Mouse (Mus musculus) spleen, postnatal 36 days (tissue): Measurements from ENCODE around the gene Prim2.
A peak's percentile ranks its signal among the peaks of the same experiment; 100 is the strongest.

Source experiments
- DNase-seq, 2 experiments: peaks; one replicate each; pipeline ENCODE4 v3.0.0; 2022; ENCODE audit warnings: low spot score in 2 of 2, mixed read lengths in 1 of 2

Gene Prim2

DNA sequence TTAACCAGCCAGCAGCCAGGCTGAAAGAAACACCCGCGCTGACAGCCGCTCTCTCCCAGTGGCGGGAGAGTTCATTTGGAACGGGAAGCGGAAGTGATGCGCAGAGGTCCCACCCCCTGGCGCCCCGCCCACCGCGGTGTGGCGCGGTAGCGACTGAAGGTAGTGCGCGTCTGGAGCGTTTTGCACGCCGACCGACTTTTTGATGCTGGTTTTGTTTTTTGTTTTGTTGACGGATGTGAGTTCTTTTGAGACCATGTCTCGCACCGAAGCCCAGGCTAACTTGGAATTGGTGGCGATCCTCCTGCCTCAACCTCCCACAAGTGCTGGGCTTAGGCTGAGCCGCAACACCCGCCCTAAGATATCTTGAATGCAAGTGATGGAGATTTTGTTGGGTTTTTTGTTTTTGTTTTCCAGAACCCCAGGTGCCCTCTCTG, at the start of gene Prim2:
TSS of gene Prim2 (minus strand) at position 88 of the 434 bp plus-strand sequence.
- DNase-seq = peak; percentile 81 to 86

DNA sequence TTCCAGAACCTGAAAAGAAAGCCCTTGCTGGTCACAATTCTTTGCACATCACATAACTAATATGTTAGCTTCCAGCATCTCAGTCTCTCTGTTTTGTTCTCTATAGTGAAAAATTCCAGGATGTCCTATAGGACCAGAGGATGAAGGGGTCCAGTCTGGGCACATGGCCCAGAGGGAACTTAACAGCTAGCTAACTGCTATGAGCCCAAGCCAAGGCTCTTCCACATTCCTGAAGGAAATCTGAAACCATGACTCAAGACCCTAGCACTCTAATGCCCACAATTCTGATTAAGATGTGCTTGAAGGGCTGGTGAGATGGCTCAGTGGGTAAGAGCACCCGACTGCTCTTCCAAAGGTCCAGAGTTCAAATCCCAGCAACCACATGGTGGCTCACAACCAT, 48.0 kb upstream of the Prim2 start:
- no peak for DNase-seq

DNA sequence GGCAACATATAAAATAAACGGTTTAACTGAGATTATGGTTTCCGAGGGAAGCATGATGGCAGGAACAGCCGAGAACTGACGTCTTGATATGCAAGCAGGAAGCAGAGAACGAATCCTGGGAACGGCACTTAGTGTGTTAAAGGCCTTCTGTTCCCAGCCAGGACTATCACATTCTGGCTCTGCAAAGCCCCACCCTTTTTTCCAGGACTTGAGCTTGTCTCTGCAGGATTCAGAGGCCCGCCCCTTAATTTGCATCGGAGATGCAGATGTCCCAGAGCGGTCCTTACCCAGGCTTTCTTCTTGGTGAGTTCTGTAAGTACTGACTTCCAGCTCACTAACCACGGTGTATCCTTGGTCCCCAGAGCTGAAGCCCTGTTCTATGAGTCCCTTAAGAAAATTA, 45.2 kb upstream of the Prim2 start:
- DNase-seq = no peak

DNA sequence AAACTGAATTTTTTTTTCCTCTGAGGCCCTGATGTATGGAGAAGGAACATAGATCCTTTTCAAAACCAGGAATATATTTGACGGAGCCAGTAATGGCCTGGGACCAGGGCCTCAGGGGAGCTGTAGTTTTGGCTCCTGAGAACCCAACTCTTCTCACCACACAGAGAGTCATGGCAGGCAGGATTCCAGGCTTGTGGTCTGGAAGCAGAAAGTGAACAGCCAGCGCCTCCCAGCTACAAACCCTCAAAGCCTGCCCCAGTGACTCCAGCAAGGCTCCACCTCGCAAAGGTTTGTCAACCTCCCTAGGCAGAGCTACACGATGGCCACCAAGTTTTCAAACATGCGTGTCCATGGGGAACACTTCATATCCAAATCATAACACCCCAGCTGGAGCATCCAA, 42.4 kb upstream of the Prim2 start:
- DNase-seq = no peak

DNA sequence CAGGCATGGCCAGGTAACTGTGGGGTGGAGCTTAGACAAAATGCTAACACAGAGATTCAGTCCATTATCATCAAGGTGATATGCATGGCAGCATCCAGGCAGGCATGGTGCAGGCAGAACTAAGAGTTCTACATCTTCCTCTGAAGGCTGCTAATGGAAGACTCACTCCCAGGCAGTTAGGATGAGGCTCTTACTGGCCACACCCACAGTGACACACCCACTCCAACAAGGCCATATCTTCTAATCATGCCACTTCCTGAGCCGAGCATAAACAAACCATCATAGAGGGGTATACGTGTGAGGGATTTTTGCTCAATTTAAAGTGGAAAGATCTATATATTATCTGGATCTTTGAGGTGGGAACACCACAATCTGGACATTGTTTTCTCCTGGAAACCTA, 40.0 kb upstream of the Prim2 start:
- DNase-seq = no peak

DNA sequence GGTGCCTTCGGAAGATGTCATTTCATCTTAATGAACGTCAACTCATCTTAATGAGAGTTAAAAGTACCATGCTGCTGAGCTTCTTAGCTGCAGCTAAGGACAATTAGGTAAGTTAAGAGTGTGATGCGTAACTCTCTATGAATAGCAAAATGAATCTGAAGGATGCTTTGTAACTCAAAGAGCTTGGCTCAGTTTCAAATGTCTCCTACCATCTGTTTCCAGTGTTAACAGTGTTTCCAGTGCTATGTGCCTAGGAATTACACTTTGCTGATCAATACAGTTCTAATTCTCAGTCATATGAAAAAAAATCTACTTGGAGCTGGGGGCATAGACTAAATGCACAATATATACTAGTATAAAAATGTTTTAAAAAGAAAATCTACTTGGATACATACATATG, 31.6 kb upstream of the Prim2 start:
- no peak for DNase-seq

DNA sequence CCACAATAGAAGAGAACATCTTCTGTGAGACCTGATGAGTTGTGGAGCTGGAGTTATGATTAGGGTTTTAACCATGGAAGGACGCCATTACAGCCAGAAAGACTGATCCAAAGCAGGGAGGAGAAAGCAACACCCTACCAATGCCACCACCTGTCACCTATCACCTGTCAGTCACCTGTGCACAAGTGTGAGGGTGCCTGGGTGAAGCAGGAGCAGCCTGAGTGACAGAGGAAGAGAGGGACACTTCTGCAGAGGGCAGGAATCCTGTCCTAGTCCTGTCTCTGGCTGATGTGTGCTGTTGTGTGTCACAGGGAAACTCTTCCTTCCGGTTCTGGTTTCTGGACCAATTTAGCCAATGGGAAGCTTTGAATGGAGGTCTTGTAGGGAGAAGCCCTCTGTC, 26.4 kb upstream of the Prim2 start:
- no peak for DNase-seq

DNA sequence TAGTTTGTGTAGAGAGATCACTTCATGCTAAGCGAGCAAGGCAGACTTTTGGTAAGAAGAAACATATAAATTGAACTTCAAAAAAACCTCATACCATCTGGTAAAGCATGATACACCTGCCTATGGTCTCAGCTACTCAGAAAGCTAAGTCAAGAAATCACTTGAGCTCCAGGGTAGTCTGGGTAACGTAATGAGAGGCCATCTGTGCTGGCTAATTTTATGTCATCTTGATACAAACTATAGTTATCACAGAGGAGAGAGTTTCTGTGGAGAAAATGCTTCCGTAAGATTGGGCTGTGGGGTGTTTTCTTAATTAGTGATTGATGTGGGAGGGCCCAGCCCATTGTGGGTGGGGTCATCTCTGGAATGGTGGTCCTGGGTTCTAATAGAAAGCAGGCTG, 24.3 kb upstream of the Prim2 start:
- DNase-seq = no peak

DNA sequence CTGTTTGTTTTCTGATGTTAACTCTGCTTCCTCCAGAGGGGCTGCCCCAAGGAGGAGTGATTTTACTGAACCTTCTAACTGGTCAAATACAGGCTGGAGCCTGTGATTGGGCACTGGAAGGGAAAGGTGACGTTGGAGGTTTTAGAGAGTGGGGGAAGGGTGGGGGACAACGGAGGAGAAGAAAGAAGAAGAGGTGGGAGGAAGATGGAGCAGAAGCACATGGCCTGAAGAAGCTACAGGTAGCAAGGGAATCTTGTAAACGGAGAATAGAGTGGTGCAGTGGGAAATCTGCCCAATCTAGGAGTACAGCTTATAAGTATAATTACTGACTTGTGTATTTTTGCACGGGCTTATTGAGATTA, 20.5 kb upstream of the Prim2 start:
- DNase-seq = no peak

DNA sequence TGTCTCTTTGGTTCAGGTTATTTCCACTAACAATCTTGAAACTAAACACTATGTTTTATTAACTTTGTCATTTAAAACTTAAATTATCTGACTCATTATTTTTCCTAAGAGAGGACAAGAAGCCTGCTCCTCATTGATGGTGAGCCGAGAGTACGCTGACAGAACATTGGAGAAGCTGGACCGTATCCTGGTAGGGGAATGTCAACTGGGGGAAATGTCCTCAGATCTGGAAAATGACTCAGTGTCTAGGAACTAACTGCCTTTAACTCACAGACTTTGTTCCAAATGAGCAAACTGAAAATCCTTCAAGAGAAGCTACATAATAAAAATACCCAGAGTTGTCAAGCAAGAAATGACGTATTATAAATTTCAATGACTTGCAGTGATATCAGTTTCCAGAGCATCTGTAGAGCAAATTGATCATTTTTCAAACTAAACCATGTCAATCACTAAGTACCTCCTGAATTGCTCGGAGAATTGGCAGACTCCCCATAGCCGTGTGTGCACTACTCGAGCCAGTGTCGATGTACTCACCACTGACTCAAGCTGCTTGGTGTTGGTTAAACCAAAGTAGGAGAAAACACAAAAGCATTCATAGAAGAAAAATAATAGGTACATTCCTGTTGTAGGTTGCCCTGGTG, 20.0 kb upstream of the Prim2 start:
- DNase-seq = no peak

DNA sequence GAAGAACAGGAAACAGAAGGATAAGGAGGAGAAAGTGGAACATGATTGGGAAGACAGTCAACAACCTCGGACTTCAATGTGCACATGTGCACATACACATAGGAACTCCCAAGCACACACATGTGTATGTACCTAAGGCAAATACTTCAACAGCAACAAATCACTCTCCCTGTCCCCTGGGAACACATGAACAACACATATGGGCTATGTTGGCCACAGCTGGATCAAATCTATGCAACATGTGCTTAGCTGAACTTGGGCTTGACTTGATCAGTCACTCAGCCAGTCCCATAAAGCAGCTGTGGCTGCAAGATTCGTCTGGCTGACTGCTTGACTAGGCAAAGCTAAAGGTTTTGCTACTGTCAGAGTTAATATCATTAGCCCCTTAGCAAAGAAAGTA, 19.2 kb upstream of the Prim2 start:
- no peak for DNase-seq

DNA sequence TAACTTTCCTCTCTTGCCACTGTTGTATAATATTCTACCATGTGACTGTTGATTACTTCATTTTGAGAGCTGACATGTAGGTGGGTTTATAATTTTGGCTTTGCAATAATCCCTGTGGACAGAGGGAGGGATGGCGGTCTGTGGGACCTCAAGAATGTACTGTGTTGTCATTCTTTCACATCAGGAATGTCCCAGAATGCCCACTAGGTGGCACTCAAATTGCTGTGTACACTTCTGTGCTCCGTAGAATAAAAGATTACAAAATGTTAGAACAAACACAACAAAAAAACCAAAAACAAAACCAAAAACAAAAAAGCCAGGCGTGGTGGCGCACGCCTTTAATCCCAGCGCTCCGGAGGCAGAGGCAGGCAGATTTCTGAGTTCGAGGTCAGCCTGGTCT, 14.9 kb upstream of the Prim2 start:
- DNase-seq = no peak

DNA sequence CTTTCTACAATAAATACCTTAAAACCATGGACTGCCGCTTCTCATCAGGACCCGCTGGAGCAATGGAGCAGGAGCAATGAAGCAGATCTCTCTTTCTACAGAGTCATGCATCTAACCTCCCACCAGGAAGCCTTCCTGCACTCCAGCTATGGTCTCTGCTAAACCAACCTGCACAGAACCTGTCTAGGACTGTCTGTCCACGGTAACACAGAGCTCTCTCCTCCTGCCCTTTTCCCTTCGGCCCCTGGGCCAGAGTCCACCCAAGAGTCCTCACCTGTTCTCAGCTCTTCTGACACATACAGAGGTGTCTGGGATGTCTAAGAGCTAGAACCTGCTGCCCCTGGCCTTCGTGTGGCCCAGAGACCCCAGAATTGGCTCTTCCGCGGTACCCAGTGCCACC, 11.3 kb upstream of the Prim2 start:
- no peak for DNase-seq

DNA sequence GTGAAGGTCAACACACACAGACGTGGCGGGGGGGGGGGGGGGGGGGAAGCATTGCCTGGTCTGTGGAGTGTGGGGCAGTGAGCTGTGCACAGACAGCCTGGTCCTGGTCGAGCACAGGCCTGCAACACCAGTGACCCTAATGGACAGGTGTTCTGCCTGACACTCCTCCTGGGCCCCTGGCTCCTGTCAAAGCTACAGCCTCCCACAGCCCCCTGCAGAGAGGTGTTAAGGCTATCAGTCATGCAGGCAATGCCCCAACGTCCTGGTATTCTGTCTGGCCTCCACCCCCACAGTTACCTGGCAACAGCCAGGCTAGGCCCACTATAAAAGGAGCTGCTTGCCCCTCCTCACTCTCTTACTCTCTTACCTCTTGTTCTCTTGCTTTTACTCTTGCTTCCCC, 10.8 kb upstream of the Prim2 start:
- DNase-seq = no peak

DNA sequence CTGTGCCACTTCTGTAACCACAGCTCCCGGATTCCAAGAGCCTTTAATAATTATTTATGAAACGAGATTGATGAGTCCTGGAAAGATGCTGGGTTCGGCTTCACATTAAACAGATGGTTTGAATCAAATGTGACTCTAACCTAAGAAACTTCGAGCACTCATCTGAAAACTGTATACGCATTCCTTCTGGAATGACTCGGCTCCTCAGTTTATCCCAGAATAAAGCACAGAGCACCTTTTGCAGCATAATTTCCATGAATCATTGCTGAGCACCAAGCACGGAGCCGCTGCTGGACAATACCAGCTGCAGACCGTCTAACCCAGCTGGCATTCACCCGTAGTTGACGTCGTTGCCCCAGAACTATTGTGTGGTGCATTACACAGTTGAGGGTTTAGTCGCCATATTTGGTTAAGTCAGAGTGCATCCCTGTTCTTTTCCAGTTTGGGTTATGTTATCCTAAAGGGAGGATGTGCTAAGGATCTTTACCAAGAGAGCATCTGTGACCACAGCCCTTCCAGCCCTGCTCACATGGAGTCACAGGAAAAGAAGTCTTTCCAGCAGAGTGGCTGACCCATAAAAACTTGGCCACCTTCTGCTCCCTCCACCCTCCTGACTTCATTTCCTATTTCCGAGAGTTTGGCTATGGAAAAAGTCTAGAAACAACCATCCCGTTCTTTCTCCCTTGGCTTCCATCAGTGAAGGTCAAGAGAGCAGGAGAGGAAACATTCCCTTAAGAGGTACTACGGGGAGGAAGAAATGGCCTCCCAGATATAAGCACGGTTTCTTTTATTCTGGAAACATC, 3.8 kb upstream of the Prim2 start:
- no peak for DNase-seq

DNA sequence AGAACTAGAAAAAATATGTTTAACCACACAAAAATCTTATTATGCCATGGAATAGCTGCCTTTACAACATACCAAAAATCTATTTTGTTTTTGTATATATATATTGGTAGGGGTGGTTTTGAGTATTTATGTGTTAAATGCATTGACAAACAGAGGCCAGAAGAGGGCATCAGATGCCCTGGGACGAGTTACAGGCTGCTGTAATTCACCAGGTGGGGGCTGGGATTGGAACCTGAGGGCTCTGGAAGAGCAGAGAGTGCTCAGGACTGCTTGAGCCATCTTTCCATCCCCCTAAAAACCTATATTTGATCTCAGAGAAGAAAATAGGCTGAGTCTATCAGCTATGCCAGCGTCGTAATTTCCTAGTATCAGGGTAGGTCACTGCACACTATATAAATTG, 2.9 kb upstream of the Prim2 start:
- no peak for DNase-seq

DNA sequence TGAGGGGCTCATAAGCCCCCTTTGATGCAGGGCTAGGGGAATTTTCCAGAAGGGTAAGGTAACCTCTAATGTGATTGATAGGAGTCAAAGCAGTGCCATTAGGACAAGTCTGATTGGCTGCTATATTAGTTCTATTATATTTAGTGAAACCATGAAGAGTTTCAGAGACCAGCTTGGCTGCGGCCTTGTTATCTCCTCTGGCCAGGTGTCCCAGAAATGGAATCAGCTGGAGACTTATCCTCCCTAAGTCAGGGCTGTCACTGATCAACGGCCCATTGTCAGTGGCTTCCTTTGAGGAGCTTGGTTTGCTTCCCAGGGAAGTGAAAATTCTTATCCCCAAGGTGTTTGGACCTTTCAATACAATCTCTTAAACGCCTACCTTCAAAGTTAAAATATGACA, 2.5 kb upstream of the Prim2 start:
- DNase-seq = peak in 1 of 2 experiments; percentile 13

DNA sequence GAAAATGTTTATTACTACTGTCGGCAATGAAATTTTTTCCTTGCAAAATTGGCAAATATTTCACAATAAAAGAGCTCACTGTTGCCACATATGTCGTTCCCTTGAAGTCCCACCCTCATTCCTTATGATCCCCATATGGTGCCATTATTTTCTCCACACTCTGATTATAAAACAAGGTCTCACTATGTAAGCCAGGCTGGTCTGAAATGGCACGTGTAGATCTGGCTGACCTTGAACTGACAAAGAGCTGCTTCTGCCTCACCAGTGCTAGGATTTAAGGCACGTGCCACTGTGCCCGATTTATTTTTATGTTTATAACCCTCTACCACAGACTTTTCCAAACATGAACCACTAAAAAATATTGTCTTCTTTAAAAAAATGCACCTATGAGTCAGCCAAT, 1.8 kb upstream of the Prim2 start:
- no peak for DNase-seq

DNA sequence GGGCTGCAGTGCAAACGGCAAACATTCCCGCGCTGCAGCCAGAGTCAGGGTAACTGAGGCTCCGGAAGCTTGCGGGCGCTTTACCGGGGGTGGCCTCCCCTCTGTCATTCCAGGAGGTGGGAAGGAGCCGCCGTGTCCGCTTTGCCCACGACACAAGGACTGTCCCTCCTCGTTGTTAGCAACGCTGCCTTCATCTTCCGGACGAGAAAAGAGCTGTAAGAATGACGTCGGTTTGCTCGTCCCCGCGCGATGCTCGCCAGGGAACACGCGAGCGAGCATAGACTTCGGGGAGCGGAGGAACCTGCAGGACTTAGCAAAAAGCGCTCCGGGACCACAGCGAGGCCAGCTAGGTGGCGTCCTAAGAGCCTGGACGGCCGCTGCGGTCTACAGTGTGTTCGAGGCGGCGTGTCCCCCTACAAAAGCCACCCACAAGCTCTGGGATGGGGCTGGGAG, 595 bp upstream of the Prim2 start:
- DNase-seq = peak; percentile 60 to 66

DNA sequence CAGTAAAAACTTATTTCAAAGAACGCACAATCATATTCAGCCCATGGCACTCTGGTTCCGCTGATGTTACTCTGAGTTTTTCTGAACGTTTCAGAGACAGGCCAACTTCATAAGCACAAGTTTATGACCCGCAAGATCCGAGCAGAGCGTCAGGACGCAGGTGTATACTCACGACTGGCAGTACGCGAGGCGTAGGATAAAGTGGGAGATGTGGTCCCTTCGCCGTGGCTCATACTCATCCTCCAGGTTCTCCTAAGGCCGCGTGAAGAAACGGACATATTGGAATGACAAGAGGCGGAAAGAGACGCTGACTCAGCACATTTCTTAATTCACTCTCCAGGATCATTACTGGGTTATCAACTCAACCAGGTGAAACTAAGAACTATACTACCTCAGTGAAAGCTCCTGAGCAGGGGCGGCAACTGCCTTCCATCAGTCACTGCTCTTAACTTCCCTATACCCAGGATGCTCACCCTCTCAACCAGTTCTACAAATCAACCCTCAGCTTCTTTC, 5.9 kb downstream of the Prim2 start:
- DNase-seq = no peak

DNA sequence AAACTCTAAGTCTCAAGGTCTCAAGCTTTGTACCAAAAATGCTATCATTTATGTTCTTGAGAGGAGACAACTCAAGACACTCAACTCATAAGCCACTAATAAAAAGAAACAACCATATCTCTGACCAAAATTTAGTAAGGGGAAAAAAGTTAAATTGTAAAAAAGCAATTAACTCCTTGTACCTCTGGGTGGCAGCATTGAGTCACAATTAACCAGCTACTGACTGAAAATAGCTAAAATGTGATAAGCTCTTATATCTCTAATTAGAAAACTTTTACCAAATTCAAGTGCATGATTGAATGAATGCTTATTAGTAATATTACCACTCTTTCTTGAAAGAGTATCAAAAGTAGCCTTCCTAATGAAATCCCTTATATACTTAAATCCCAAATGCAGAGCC, 6.4 kb downstream of the Prim2 start:
- no peak for DNase-seq

DNA sequence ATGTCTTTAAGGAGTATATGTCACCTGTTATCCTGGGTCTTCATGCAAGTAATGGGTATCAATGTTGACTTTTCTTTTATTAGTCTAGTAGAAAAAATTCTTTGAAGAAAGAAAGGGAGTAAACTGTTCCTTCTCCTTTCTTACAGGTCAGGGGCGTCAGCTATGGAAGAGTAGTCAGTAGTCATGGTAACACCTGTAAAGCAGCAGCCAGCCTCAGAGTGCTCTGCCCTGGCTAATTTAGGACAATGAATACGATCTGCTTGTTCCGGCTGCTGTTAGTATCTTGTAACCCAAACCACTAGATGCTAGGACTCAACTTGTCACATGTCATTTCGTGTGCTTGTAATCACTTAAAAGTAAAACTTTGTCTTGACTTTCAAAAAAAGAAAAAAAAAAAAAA, 11.3 kb downstream of the Prim2 start:
- DNase-seq = no peak

DNA sequence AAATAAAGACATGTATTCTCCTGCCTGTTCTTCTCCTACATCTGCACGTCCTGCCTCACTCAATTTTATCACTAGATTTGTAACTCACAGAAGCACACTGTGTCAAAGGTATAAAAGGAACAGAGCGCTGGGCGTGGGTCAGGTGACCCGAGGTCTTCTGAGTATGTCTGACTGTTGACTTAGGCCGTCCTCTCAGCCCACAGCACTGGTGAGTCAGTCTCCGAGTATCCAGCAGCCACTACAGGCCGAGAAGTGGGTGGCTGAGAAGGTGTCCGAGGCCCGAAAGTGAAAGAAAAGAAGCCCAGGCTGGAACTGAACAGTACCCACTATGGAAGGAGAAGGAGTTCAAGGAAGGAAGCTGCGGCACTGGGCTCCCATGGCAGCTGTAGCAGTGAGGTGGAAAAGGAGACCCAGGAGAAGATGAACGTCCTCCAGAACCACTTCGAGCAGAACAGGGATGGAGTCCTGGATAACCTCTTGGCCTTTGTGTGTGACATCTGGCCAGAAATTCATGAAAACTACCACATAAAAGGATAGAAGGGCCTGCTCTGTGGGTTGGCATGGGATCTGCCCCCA, 11.9 kb downstream of the Prim2 start:
- no peak for DNase-seq
